Mouse (Mus musculus) urinary bladder, postnatal 36 days (tissue): Measurements from ENCODE around the gene Gm6592.
A peak's percentile ranks its signal among the peaks of the same experiment; 100 is the strongest.
"Not testable (repeated sequence)": the region's sequence is repeated elsewhere in the genome, so short reads cannot be mapped to it uniquely, and the experiment has no call there.

Experiments
- DNase-seq, 2 experiments: peaks; one replicate each; pipeline ENCODE4 v3.0.0; 2022; ENCODE audit warnings: low spot score in 2 of 2, mixed read lengths in 1 of 2

Gm6592 gene

DNA sequence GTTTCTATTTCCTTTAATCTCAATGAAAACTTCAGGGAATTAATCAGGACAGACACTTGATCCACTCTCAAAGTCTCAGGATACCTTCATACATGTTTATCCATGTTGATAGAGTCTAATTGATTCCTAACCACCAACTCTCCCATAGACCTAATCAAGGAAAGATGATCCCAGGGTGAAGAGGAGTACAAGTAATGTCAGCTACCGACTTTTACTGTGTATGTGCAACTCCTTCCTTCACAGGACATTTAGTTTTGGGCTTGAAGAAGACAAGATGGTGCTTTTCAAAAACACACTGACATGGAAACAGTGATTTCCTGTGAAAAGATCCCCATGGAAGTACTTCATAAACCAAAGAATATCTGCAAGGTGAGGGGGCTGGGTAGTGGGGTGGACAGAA, at the start of gene Gm6592:
Gm6592 (plus strand) TSS at position 301 of the 400 bp plus-strand sequence.
- no peak for DNase-seq

DNA sequence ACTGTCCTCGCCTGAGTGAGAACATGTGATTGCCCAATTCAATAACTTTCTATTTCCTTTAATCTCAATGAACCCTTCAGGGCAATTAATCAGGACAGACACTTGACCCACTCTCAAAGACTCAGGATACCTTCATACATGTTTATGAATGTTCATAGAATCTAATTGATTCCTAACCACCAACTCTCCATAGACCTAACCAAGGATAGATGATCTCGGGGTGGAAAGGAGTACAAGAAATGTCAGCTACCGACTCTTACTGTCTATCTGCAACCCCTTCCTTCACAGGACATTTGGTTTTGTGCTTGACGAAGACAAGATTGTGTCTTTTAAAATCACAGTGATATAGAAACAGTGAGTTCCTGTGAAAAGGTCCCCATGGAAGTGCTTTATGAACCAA, 40.4 kb upstream of the Gm6592 start, which contains the start of gene Ssxb5:
Ssxb5 (plus strand) TSS at position 301 of the 400 bp plus-strand sequence.
- DNase-seq, result not testable (repeated sequence)

DNA sequence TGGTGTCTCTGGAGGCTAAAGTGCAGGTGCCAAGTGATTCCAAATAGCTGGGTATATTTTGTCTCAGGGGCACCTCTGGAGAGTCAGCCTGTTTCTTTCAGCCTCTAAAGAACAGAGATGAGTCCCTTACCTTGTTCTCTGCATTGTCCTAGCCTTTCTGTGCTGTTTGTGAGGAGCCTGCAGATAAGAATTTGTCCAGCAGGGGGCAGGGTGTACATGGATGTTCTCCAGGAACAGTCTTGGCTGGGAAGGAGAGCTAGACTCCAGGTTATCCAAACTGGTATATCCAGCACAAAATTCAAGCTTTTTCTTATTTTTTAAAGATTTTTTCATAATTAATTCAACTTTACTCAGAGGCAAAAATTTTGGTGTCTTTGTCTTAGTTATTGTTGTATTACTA, 11.8 kb upstream of the Gm6592 start:
- DNase-seq, result peak; percentile 6 to 27

DNA sequence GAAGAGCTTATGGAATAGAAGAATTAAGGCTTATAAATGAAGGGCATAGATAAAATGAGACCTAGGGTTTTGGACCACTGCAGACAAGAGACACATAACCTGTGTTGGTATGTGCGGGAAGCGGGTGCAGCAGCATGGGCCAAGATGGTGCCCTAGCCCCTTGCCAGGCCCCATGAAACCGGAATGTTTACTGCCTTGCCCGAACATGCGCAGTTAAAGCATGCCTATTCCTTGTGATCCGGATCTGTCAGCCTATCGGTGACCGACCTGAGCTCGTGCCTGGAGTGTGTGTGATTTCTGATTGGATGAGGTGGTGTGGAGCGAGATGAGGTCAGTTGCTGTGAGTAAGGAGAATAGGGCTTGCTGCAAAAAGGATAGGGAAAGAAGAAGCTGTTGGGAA, 8.7 kb downstream of the Gm6592 start:
- DNase-seq, result no peak

DNA sequence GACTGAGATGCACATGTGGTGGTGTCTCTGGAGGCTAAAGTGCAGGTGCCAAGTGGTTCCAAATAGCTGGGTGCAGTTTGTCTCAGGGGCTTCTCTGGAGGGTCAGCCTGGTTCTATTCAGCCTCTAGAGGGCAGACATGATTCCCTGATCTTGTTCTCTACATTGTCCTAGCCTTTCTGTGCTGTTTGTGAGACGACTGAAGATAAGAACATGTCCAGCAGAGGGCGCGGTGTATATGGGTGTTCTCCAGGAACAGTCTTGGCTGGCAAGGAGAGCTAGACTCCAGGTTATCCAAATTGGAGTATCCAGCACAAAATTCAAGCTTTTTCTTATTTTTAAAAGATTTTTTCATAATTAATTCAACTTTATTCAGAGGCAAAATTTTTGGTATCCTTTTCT, 20.5 kb downstream of the Gm6592 start:
- DNase-seq, result peak; percentile 30 to 51

DNA sequence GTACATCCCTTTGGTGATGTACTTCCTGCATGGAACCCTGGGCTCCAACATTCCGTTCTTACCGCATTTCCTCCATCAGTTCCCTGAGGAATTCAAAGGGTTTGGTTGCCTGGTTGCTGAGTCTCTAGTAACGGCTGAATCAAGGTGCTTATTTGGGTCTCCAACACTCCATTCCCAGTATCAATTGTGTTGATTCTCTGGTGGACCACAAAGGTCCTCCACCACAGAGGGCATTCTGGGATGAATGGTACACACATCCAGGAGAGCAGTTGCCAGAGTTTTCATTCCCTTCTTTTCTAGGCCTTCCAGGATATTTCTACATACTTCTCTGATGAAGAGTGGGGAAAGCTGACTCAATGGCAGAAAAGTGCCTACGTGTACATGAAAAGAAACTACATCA, 30.2 kb downstream of the Gm6592 start, which contains the start of gene Gm5751:
Gm5751 (plus strand) TSS at position 301 of the 400 bp plus-strand sequence.
- DNase-seq, result not testable (repeated sequence)

DNA sequence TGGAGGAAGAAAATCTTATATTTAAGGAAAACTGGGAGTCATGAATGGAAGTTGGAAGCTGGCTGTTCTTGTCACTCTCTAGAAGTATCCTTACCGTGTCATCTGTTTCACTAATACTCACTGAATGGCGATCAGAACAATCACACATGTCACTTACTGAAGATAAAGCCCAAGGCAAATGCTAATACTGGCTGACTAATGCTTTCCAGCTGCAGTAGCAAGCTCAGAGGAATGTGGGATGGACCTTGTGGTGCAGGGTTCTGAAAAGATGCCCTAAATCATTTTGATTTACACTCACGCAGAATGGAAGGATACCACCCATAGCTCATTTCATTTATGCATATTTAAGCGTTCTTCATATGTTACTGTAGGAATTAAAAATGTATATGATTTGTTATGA, 40.5 kb downstream of the Gm6592 start:
- DNase-seq, result no peak

DNA sequence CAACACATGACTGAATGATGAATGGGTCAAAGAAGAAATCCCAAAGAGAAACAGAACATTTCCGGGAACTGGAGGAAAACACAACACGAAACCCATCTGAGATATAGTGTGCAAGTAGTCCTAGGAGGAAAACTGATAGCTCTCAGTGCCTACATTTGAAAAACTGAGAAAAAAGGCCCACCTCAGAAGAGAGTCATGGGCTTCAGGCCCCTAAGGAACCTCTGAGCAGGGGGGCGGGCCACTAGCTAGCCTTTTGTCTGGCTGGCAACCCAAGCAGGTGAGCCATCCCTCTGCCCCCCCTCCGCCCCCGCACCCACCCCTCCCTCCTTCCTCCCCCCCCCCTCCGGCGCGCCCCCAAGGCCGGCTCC, 48.2 kb downstream of the Gm6592 start:
- no peak for DNase-seq

DNA sequence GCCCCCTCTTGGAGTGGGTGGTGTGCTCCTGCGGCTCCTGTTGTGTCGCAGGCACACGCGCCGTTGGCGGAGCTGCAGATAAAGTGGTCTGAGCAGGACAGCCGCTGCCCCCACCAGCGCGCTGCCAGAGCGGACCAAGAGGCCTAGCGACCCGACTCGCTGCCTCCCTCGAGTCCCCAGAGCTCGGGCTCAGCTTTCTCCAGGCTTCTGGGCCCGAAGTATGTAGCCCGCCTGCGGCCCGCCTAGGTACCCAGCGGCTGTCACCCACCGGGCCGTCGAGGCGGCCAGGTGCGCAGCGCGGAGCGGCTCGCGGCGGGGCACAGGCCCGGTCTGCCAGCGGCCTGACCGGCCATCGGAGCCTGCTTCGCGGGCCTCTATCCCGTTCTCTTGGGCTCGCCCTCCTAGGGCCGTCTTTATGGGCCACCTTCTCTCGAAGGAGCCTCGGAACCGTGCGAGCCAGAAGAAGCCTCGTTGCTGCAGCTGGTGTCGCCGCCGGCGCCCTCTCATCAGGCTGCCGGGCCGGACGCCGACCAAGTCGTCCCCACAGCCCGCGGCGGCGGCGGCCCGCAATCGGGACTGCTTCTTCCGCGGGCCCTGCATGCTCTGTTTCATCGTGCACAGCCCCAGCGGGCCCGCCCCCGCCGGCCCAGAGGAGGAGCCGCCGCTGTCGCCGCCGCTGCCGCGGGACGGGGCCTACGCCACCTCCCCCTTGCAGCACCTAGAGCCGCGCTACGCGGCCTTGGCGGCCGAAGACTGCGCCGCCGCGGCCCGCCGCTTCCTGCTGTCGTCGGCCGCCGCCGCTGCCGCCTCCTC, 48.8 kb downstream of the Gm6592 start, which contains the start of gene B630019K06Rik:
B630019K06Rik (plus strand) TSS at position 40 of the 813 bp plus-strand sequence.
- peak; percentile 60 to 72 for DNase-seq

DNA sequence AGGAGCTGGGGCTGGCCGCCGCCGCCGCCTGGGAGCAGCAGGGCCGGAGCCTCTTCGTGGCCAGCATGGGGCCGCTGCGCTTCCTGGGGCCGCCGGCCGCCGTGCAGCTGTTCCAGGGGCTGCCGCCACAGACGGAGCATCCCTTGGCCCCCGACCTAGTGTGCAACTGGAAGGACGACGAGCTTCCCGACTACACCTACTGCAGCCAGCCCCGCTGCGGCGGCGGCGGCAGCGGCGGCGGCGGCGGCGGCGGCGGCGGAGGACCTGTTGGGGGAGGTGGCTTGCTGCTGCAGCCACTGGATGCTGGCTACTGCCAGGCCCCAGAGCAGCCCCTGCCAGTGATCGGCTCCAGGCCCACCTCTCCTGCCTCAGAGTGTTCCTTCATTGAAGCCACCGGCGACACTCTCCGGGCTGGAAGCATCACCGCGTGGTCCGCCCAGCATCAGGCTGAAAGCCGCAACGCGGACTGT, 49.4 kb downstream of the Gm6592 start:
- DNase-seq, result no peak
